Mouse (Mus musculus): Measurements from ENCODE around the gene Sass6. TPM values are rescaled to one million over a fixed set of nuclear protein-coding genes. Genes with fewer than 3 reads are reported as not detected.

Gene Sass6
- 8.5 and 8.6 TPM in 2 replicates for polyA plus RNA-seq (2012; rRNA removed)

DNA sequence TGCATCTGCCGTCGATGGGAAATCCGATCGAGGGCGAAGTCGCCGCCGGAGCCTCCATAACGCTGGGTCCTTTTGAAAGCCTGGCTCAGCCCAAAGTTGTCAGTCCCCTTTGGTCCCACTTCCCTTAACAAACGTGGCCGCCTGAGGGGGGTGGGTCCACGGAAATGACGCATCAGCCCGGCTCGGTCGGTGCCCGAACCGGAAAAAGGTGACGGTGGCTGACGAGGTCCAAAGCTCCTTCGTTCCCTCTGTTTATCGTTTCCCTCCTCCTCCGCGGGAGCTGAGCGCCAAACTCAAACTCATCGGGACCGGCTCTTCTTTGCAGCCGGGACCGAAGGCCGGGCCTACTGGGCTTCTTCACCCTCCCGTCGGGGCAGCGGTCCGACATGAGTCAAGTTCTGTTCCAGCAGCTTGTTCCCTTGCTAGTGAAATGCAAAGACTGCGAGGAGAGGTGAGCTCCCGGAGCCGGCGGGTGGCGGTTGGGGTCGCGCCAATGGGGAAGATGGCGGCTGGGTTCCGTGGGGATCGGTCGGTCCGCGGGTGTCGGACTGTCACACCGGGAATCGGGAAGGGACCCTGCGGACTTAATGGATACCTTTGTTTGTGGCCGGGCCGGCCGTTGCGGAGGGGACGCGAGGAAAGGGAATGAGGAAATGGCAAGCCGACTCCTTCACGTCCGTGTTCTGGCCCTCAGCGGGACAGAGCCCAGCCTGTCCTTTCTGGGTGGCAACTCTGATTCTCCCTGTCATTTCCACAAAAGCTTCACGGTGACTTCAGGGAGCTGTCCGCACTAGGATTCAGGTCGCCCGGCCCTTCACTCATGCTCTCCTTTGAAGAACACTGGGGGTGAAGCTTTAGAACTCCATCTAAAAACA lies at the start of gene Sass6:
TSS of gene Sass6 (plus strand) at position 255 of the 875 bp plus-strand sequence.

DNA sequence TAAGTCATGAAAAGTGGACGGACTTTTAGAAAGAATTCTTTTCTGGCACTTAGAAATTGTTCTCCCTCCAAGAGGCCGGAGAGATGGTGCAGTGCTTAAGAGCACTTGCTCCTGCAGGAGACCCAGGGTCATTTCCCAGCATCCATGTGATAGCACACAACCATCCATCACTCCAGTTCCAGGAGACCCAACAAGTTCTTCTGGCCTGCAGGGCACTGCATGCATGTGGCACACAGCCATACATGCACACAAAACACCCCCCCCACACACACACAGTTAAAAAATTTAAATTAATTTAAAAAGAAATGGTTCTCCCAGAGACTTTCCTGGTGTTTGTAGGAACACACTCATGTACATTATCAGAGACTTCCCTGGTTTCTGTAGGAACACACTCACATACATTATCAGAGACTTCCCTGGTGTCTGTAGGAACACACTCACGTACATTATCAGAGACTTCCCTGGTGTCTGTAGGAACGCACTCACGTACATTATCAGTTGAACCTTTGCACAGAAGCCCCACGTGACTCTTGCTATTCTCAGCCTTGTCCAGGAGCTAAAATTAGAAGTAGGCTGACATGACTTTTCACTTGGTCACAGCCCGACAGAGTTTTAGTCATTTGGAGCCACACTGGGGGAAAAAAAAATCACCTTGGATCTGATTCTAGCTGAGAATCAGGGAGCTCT lies 32.2 kb upstream of the Sass6 start, which contains the start of gene Lrrc39:
TSS of gene Lrrc39 (plus strand) at position 566 of the 687 bp plus-strand sequence.

DNA sequence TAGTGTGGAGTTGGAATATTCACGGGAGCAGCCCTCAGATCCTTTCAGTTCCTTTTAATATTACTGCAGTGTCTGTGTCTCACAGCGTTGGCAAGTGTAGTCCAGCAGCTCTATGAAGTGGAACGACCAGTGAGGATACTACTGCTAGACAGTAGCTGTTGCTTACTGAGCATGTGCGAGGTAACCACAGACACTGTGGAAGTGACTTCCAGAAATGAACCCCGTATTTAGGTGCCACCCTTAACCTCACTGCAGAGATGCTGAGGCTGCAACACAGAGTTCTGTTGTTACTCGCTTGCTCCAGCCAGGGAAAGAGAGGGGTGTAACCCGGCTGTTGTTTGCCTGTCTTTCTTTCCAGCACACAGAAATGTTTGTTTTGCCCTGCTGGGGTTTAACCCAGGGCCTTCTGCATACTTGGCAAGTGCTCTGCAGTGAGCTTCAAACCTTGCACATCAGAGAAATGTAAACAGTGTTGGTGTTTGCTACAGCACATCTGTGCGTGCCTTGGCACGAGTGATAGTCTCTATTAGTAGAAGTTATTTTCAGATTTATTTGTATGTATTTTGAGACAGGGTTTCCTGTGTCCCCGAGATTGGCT lies 19.6 kb downstream of the Sass6 start, which contains the start of gene Trmt13:
TSS of gene Trmt13 (minus strand) at position 293 of the 598 bp plus-strand sequence.

DNA sequence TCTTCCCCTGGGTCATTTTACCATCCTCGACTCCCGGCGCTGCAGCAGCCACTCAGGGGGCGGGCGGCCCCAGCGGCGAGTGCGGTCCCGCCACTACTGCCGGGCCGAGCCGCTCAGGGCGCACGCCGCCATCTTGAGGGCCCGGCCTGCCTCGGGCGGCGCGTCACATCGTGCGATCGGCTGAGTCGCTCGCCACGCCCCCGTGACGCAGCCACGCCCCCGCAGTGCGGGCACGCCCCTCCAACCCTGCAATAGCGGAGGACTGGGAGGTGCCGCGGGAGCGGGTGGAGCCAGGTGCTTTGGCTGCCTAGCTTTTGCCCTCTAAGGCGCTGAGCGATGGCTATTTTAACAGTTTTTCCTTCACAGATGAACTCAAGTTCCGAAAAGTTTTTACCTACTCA lies 67.7 kb downstream of the Sass6 start, which contains the start of gene Mfsd14a:
TSS of gene Mfsd14a (minus strand) at position 215 of the 401 bp plus-strand sequence.

Other genes starting within 250 kb of the Sass6 start
- gene Cdc14a, start 170.9 kb upstream of the Sass6 start, polyA plus RNA-seq (2012; rRNA removed), result 1.6 and 1.8 TPM in 2 replicates
- gene Rtca, start 86.8 kb upstream of the Sass6 start, polyA plus RNA-seq (2012; rRNA removed), result 18.6 and 19.4 TPM in 2 replicates
- gene Dbt, start 81.9 kb upstream of the Sass6 start, polyA plus RNA-seq (2012; rRNA removed), result 10.2 and 11.8 TPM in 2 replicates
- gene Lrrc39, start 32.0 kb upstream of the Sass6 start, polyA plus RNA-seq (2012; rRNA removed), result 2.3 and 2.8 TPM in 2 replicates
- 7.9 TPM in 2 replicates for gene Trmt13, start 19.6 kb downstream of the Sass6 start, polyA plus RNA-seq (2012; rRNA removed)
- 15.2 and 18.8 TPM in 2 replicates for gene Mfsd14a, start 67.7 kb downstream of the Sass6 start, polyA plus RNA-seq (2012; rRNA removed)
- gene Gm43191, start 86.3 kb downstream of the Sass6 start, polyA plus RNA-seq (2012; rRNA removed), result 0.05 TPM in 1 of 2 replicates, not detected in the other
- 7.9 and 9.0 TPM in 2 replicates for gene Slc35a3, start 117.8 kb downstream of the Sass6 start, polyA plus RNA-seq (2012; rRNA removed)
- gene Agl, start 213.2 kb downstream of the Sass6 start, polyA plus RNA-seq (2012; rRNA removed), result 2.7 and 3.0 TPM in 2 replicates

All from liver, embryonic 14 days (tissue).